In the genomic region with DNA sequence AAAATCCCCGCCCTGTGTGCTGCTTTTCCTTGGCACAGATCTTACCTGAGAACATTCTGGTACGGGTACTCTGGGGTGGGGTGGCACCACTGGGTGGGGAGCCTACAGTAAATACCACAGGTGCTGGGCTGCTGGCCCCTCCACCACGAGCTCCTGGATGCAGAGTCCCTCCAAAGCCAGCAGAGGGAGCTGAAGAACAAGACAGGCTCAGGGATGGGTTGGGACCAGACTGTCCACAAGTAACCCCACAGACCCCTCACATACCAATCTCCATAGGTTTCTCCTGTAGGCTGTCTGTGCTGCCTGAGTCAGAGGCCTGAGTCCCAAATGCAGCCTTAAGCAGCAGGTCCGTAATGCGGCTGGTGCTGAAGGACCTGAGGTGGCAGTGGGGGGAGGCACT, we compare ENCODE assay signal across 8 mouse cellular contexts. TPM values are rescaled to one million over a fixed set of nuclear protein-coding genes. Genes with fewer than 3 reads are reported as not detected.
DNase-seq lines count a peak whose midpoint lies in the region; ATAC-seq and TF ChIP-seq lines count a peak whose summit lies in the region.

No protein-coding gene starts in this region.

- H3K36me3 ChIP-seq in forebrain, embryonic 16.5 days (ENCODE audit: control insufficient read depth, insufficient read depth), result peaks cover 76% of the 10 kb centered on the region
- H3K36me3 ChIP-seq in intestine, embryonic 16.5 days (ENCODE audit: control insufficient read depth, insufficient read depth, low read length), result peaks cover 34% of the 10 kb centered on the region
- peaks cover 30% of the 10 kb centered on the region for H3K36me3 ChIP-seq in spleen, adult 2 months (ENCODE audit: control insufficient read depth, insufficient read depth, low read length)

- H3K4me2 ChIP-seq in forebrain, embryonic 16.5 days (ENCODE audit: low read length), result no peak overlapping the region
- no peak overlapping the region for H3K4me2 ChIP-seq in intestine, embryonic 16.5 days (ENCODE audit: low read depth, low read length)

- H3K9me3 ChIP-seq in forebrain, embryonic 16.5 days (ENCODE audit: control insufficient read depth, low read length), result no peaks in the 10 kb centered on the region
- H3K9me3 ChIP-seq in intestine, embryonic 16.5 days (ENCODE audit: control insufficient read depth, low read length), result no peaks in the 10 kb centered on the region

- no peaks in the 10 kb centered on the region for H3K4me1 ChIP-seq in forebrain, embryonic 16.5 days (replicated peaks; ENCODE audit: control insufficient read depth, insufficient read depth, low read length)
- no peaks in the 10 kb centered on the region for H3K4me1 ChIP-seq in intestine, embryonic 16.5 days (ENCODE audit: control insufficient read depth, insufficient read depth, low read length)
- H3K4me1 ChIP-seq in spleen, adult 2 months (ENCODE audit: control insufficient read depth, insufficient read depth, insufficient read length), result no peaks in the 10 kb centered on the region

- no peak for TF ChIP-seq POLR2A in spleen, adult 2 months (IDR thresholded peaks at IDR 0.05; ENCODE audit: low read depth, low read length)

- H3K27me3 ChIP-seq in forebrain, embryonic 16.5 days (replicated peaks; ENCODE audit: control insufficient read depth, insufficient read depth, low read length), result no peaks in the 10 kb centered on the region
- no peaks in the 10 kb centered on the region for H3K27me3 ChIP-seq in intestine, embryonic 16.5 days (replicated peaks; ENCODE audit: control insufficient read depth, insufficient read depth, low read length)
- no peaks in the 10 kb centered on the region for H3K27me3 ChIP-seq in spleen, adult 2 months (ENCODE audit: control insufficient read depth, insufficient read depth, low read length)

- peak in 1 of 2 experiments; percentile 64 for DNase-seq in layer of hippocampus, adult 2 months (ENCODE audit: low spot score in 2 of 2)
- DNase-seq in layer of hippocampus, postnatal 25 days (ENCODE audit: extremely low spot score in 1 of 2, low spot score in 1 of 2), result no peak
- peak; percentile 42 for DNase-seq in adipocyte (ENCODE audit: low spot score)
- peak; percentile 65 for DNase-seq in lung, postnatal 10 days
- DNase-seq in spleen, adult 2 months (ENCODE audit: low read depth in 1 of 2, low spot score in 2 of 2), result peak in 1 of 2 experiments; percentile 40
- DNase-seq in ovary, postnatal 36 days (ENCODE audit: low spot score), result no peak

- peak; percentile 52; the same call in 1 of the 2 replicates for ATAC-seq in forebrain, embryonic 16.5 days
- peak; percentile 61 for ATAC-seq in intestine, embryonic 16.5 days

- H3K27ac ChIP-seq in layer of hippocampus, adult 2 months, result no peak overlapping the region
- no peak overlapping the region for H3K27ac ChIP-seq in forebrain, embryonic 16.5 days (ENCODE audit: low read length)
- no peak overlapping the region for H3K27ac ChIP-seq in intestine, embryonic 16.5 days (ENCODE audit: low read length)
- no peak overlapping the region for H3K27ac ChIP-seq in spleen, adult 2 months (ENCODE audit: insufficient read depth, low read length)

- H3K9ac ChIP-seq in forebrain, embryonic 16.5 days (replicated peaks; ENCODE audit: low read depth, low read length), result no peak overlapping the region
- H3K9ac ChIP-seq in intestine, embryonic 16.5 days (ENCODE audit: low read depth, low read length), result no peak overlapping the region

- WGBS in forebrain, embryonic 16.5 days, result 69% methylated on average over 5 of the region's 5 CpGs
- WGBS in intestine, embryonic 16.5 days, result 60% methylated on average over 5 of the region's 5 CpGs
- 75% methylated on average over 5 of the region's 5 CpGs for WGBS in spleen, adult 2 months

- TF ChIP-seq CTCF in layer of hippocampus, adult 2 months (conservative IDR thresholded peaks at IDR 0.05), result peak; percentile 88
- peak; percentile 65; the same call in 1 of the 2 replicates for TF ChIP-seq CTCF in spleen, adult 2 months (IDR thresholded peaks at IDR 0.05; ENCODE audit: extremely low read depth, insufficient read depth, insufficient read length, insufficient replicate concordance)

- H3K4me3 ChIP-seq in layer of hippocampus, adult 2 months, result no peak overlapping the region
- H3K4me3 ChIP-seq in forebrain, embryonic 16.5 days (replicated peaks; ENCODE audit: low read length), result no peak overlapping the region
- no peak overlapping the region for H3K4me3 ChIP-seq in intestine, embryonic 16.5 days (ENCODE audit: low read length)
- no peak overlapping the region for H3K4me3 ChIP-seq in spleen, adult 2 months (ENCODE audit: extremely low read depth, insufficient read depth, insufficient read length)

RNA-seq across cellular contexts. Expression of a gene that starts 8.2 kb away (rescaled TPM):
- total RNA-seq in layer of hippocampus, adult 2 months (2021), result 10 to 100 TPM; 19.2 to 19.6 TPM
- total RNA-seq in layer of hippocampus, postnatal 25 days (2021), result 10 to 100 TPM; 18.0 to 19.2 TPM
- polyA plus RNA-seq in forebrain, embryonic 16.5 days (2015; fragmentation: Nextera tagmentation; extraction: Ambion mirVana), result 20.1 and 22.0 TPM in 2 replicates
- 66.8 and 67.0 TPM in 2 replicates for polyA plus RNA-seq in intestine, embryonic 16.5 days (2015; fragmentation: Nextera tagmentation; extraction: Ambion mirVana)
- 19.2 and 20.9 TPM in 2 replicates for polyA plus RNA-seq in spleen, adult 2 months (2012; rRNA removed)

RNA-seq across cellular contexts. Expression of a gene that starts 18.2 kb away (rescaled TPM):
- total RNA-seq in layer of hippocampus, adult 2 months (2021), result 100 to 1,000 TPM; 104 to 114 TPM
- total RNA-seq in layer of hippocampus, postnatal 25 days (2021), result 100 to 1,000 TPM in 1 of 2 experiments, 10 to 100 TPM in 1; 91.9 to 107 TPM
- 58.9 and 69.1 TPM in 2 replicates for polyA plus RNA-seq in forebrain, embryonic 16.5 days (2015; fragmentation: Nextera tagmentation; extraction: Ambion mirVana)
- 30.8 and 37.2 TPM in 2 replicates for polyA plus RNA-seq in intestine, embryonic 16.5 days (2015; fragmentation: Nextera tagmentation; extraction: Ambion mirVana)
- 85.2 and 89.1 TPM in 2 replicates for polyA plus RNA-seq in spleen, adult 2 months (2012; rRNA removed)

RNA-seq across cellular contexts. Expression of a gene that starts 21.2 kb away (rescaled TPM):
- total RNA-seq in layer of hippocampus, adult 2 months (2021), result 10 to 100 TPM; 70.0 to 72.8 TPM
- 10 to 100 TPM; 65.8 to 68.9 TPM for total RNA-seq in layer of hippocampus, postnatal 25 days (2021)
- 45.4 and 47.5 TPM in 2 replicates for polyA plus RNA-seq in forebrain, embryonic 16.5 days (2015; fragmentation: Nextera tagmentation; extraction: Ambion mirVana)
- 7.0 and 8.4 TPM in 2 replicates for polyA plus RNA-seq in intestine, embryonic 16.5 days (2015; fragmentation: Nextera tagmentation; extraction: Ambion mirVana)
- 39.9 and 40.6 TPM in 2 replicates for polyA plus RNA-seq in spleen, adult 2 months (2012; rRNA removed)

RNA-seq across cellular contexts. Expression of a gene that starts 50.9 kb away (rescaled TPM):
- total RNA-seq in layer of hippocampus, adult 2 months (2021), result 10 to 100 TPM; 11.3 to 13.9 TPM
- 10 to 100 TPM; 10.4 to 11.1 TPM for total RNA-seq in layer of hippocampus, postnatal 25 days (2021)
- 9.4 and 12.1 TPM in 2 replicates for polyA plus RNA-seq in forebrain, embryonic 16.5 days (2015; fragmentation: Nextera tagmentation; extraction: Ambion mirVana)
- 40.4 and 41.2 TPM in 2 replicates for polyA plus RNA-seq in intestine, embryonic 16.5 days (2015; fragmentation: Nextera tagmentation; extraction: Ambion mirVana)
- polyA plus RNA-seq in spleen, adult 2 months (2012; rRNA removed), result 26.3 and 26.8 TPM in 2 replicates

RNA-seq across cellular contexts. Expression of a gene that starts 51.1 kb away (rescaled TPM):
- 1 to 10 TPM in 1 of 2 experiments, under 1 TPM in 1; 0.56 to 2.8 TPM for total RNA-seq in layer of hippocampus, adult 2 months (2021)
- 1 to 10 TPM; 1.2 to 2.2 TPM for total RNA-seq in layer of hippocampus, postnatal 25 days (2021)
- polyA plus RNA-seq in forebrain, embryonic 16.5 days (2015; fragmentation: Nextera tagmentation; extraction: Ambion mirVana), result 13.5 and 13.7 TPM in 2 replicates
- 38.7 and 39.4 TPM in 2 replicates for polyA plus RNA-seq in intestine, embryonic 16.5 days (2015; fragmentation: Nextera tagmentation; extraction: Ambion mirVana)
- 6.7 and 12.3 TPM in 2 replicates for polyA plus RNA-seq in spleen, adult 2 months (2012; rRNA removed)

Comparison
In these comparisons a context has a peak if more than half of its experiments do, and no peak if none do; other contexts are left out.
1. DNase-seq: peak in adipocyte (single experiment) and lung, postnatal 10 days (single experiment); none in layer of hippocampus, postnatal 25 days (0 of 2) and ovary, postnatal 36 days (single experiment).